Mouse (Mus musculus): ENCODE measurements around the gene Brca2.

Brca2 gene

DNA sequence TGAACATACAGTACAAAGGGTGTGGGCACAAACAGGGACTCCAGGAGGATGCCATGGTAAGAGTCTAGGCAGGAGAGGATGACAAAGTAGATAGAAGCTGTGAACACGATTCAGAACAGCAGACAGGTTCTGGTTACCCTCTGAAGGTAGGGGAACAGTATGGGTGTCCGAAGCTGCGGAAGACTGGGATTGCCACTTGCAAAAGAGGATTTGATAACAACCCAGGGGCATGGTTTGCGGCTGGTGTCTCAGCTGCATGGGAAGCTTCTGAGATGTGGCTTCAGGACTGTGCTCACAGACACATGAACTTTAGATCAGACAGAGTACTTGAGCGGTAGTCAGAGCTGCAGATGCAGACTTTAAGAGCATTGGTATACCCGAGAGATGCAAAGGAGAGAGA is 42.0 kb downstream of the Brca2 start:
- DNase-seq (ENCODE audit: low read depth in 1 of 2, low spot score in 2 of 2) = no peak

- DNase-seq (ENCODE audit: low read depth in 1 of 2, low spot score in 2 of 2) = no peak
Observed at GRCm38 (mm10) chr5:150566226-150566625, 43.8 kb downstream of the Brca2 start.

- DNase-seq (ENCODE audit: low read depth in 1 of 2, low spot score in 2 of 2) = no peak
Observed at GRCm38 (mm10) chr5:150566971-150567370, 44.5 kb downstream of the Brca2 start.

- no peak for DNase-seq (ENCODE audit: low read depth in 1 of 2, low spot score in 2 of 2)
Observed at GRCm38 (mm10) chr5:150570496-150571219, 48.2 kb downstream of the Brca2 start.

DNA sequence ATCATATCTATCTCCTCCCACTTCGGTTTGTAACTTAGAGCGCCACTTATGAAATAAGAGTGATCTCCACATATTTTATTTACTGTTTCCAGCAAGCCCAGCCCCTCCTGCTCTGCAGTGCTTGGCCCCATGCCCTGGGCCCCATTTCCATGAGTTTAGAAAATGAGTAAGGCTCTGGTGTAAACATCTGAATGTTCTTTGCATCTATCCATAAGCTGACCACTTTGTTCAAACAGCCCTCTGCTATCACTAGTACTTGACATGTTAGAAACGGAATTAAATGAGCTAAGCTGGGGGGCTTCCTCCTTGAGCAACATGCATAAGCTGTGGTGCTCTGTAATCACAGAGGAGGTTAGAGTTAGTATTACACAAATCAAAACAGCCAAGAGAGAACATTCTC is 52.0 kb downstream of the Brca2 start:
- DNase-seq (ENCODE audit: low read depth in 1 of 2, low spot score in 2 of 2) = no peak

- no peak for DNase-seq (ENCODE audit: low read depth in 1 of 2, low spot score in 2 of 2)
Observed at GRCm38 (mm10) chr5:150574885-150575284, 52.5 kb downstream of the Brca2 start.

DNA sequence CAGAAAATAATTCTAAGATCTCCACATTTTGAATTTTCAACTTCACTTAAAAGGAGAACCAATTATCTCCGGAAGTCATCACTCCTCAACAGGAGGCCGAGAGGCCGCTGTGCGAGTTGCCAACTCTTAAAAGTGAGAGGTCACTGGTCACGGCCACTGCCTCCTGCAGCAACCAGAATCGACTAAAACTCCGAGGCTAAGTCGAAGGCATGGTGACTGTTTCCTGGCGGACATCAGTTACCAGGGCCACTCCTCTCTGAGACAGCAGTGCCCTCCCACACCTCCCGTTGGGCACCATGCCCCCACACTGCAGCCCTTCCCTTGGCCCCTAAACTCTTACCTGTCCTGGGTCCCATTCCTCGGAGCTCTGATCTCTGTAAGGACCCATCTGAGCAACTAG is 54.4 kb downstream of the Brca2 start:
- no peak for DNase-seq (ENCODE audit: low read depth in 1 of 2, low spot score in 2 of 2)

GRCm38 (mm10) chr5:150578613-150579171 is 56.3 kb downstream of the Brca2 start:
- DNase-seq (ENCODE audit: low read depth in 1 of 2, low spot score in 2 of 2) = no peak

GRCm38 (mm10) chr5:150581180-150581579 is 58.8 kb downstream of the Brca2 start:
- DNase-seq (ENCODE audit: low read depth in 1 of 2, low spot score in 2 of 2) = no peak

DNA sequence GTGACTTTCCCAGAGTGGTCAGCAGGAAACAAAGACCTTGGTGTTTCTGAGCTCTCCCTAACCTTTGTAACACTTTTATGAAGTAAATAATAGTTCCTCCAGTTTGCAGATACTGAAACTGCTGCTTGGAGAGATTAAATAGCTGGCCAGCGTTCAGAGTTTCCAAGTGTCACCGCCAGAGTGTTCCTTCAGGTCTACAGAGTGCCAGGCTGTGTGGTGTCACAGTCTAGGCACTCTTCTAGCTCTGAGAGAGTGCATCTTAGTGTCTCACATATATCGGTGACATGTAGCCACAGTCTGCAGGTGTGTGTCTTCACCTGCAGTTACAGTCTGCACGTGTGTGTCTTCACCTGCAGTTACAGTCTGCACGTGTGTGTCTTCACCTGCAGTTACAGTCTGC is 60.8 kb downstream of the Brca2 start:
- no peak for DNase-seq (ENCODE audit: low read depth in 1 of 2, low spot score in 2 of 2)

DNA sequence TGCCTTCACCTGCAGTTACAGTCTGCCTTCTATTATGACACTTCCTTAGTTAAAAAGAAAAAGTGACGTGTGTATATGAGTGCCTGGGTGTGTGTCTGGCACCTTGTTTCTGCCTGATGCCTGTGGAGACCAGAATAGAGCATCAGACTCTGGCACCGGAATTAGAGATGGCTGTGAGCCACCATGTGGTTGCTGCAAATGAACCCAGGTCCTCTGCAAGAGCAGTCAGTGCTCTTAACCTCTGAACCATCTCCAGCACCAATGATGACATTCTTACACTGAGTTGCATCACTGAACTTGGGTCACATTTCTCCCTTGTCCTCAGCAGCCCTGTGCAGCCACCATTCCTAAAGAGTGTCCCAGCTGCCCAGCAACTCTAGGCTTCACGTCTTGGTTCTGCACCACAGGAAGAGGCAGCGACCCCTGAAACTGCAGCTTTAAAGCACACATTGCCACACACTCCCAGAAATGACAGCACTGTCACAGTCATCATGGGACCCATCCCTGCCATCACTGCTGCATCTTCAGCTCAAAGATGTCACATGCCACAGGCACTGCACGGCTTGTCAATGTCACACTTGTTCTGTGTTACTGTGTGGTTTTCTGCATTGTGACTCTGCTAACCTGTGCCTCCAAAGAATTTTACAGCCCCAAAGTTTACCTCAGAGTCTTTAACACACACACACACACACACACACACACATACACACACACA is 61.3 kb downstream of the Brca2 start:
- peak in 1 of 2 experiments; percentile 28 for DNase-seq (ENCODE audit: low read depth in 1 of 2, low spot score in 2 of 2)

DNA sequence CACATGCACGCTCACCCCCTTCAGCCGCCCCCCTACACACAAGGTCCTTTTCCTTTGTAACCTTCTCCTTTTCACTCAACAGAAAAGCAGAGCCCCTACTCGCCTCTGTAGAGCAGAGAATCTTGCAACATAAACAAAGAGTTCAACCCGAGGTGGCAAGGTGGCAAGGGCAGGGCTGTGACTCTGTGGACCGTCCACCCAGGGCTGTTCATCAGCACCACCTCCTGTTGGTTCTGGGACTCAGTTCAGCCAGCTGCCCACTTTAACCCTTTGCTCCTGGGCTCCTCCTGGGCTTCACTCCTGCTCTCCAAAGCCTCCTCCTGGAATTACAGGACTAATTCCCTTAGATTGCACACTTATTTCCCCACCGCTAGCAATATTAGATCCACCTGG is 61.9 kb downstream of the Brca2 start:
- DNase-seq (ENCODE audit: low read depth in 1 of 2, low spot score in 2 of 2) = no peak

- no peak for DNase-seq (ENCODE audit: low read depth in 1 of 2, low spot score in 2 of 2)
Observed at GRCm38 (mm10) chr5:150589945-150590344, 67.5 kb downstream of the Brca2 start.

GRCm38 (mm10) chr5:150592186-150592903 is 69.9 kb downstream of the Brca2 start:
- DNase-seq (ENCODE audit: low read depth in 1 of 2, low spot score in 2 of 2) = peak in 1 of 2 experiments; percentile 33

- DNase-seq (ENCODE audit: low read depth in 1 of 2, low spot score in 2 of 2) = peak in 1 of 2 experiments; percentile 15
Observed at GRCm38 (mm10) chr5:150592904-150593755, 70.7 kb downstream of the Brca2 start.

GRCm38 (mm10) chr5:150593756-150594648 is 71.6 kb downstream of the Brca2 start:
- DNase-seq (ENCODE audit: low read depth in 1 of 2, low spot score in 2 of 2) = peak in 1 of 2 experiments; percentile 63

DNA sequence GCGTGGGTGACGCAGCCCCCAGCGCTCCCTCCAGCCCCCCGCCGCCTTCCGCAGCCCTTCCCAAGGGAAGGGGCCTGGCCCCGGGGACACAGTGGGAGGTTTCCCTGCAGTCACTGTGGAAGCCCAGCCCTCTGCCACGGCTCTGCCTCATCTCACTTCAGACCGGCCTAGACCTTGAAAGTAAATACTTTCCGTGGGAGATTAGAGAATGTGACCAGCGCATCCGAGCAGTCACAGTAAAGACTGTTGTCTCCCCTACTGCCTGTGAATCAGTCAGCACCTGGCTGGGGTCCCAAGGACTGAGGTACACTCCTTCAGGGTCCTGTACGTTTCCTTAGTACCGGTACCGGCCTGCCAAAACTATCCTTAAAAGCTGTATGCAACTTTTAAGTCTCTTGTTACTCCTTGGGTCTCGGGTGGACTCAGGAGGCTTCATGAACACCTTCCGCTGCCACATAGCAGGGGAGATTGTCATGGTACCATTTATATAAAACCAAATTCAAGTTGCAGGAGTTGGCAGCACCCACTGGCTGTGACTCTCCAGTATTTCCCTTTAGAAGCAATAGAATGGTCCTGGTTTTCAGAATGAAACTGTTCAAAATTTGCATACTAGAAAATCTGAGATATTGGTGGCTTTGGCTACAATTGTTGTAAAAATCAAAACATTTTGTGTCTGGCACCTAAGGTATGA is 72.4 kb downstream of the Brca2 start:
- DNase-seq (ENCODE audit: low read depth in 1 of 2, low spot score in 2 of 2) = no peak

GRCm38 (mm10) chr5:150595366-150596016 is 73.1 kb downstream of the Brca2 start:
- peak; percentile 57 to 79 for DNase-seq (ENCODE audit: low read depth in 1 of 2, low spot score in 2 of 2)

GRCm38 (mm10) chr5:150597088-150597487 is 74.7 kb downstream of the Brca2 start, which contains the start of gene N4bp2l1:
TSS of gene N4bp2l1 (minus strand) at chr5:150597188.
- no peak for DNase-seq (ENCODE audit: low read depth in 1 of 2, low spot score in 2 of 2)

Data from monocyte, adult 2 months (primary cell).